Mouse (Mus musculus) ES-Bruce4 (cell line): ENCODE measurements around the gene Anks1. TPM values are rescaled to one million over a fixed set of nuclear protein-coding genes. Genes with fewer than 3 reads are reported as not detected.
A peak's percentile ranks its signal among the peaks of the same experiment; 100 is the strongest.
"Not testable (repeated sequence)": the region's sequence is repeated elsewhere in the genome, so short reads cannot be mapped to it uniquely, and the experiment has no call there.

ENCODE experiments used
- H3K27ac ChIP-seq: 2 replicates; pipeline ENCODE4 v1.5.1; 2012; ENCODE audit warnings: low read length, inconsistent platforms; ENCODE audit not compliant: insufficient read depth
- H3K27me3 ChIP-seq: 2 replicates; pipeline ENCODE4 v1.6.1; 2012; ENCODE audit warnings: mild to moderate bottlenecking, low read length, inconsistent platforms; ENCODE audit not compliant: control insufficient read depth, poor library complexity, insufficient read depth, severe bottlenecking
- H3K36me3 ChIP-seq: 2 replicates; pipeline ENCODE4 v1.6.1; 2012; ENCODE audit warnings: inconsistent platforms, mild to moderate bottlenecking, low read length, moderate library complexity; ENCODE audit not compliant: control insufficient read depth, poor library complexity, insufficient read depth, severe bottlenecking
- H3K4me1 ChIP-seq: one replicate; pipeline ENCODE4 v1.8.1; 2011; ENCODE audit warnings: low read length; ENCODE audit not compliant: control insufficient read depth, insufficient read depth
- H3K4me3 ChIP-seq: 2 replicates; pipeline ENCODE4 v1.5.1; 2011; ENCODE audit warnings: low read depth, mild to moderate bottlenecking, low read length
- H3K9ac ChIP-seq: 2 replicates; pipeline ENCODE4 v1.6.1; 2012; ENCODE audit warnings: low read depth, mild to moderate bottlenecking, inconsistent platforms; ENCODE audit not compliant: poor library complexity, severe bottlenecking
- H3K9me3 ChIP-seq: replicated peaks from 2 replicates; pipeline ENCODE4 v1.6.1; 2012; ENCODE audit warnings: mild to moderate bottlenecking, low read length, inconsistent platforms; ENCODE audit not compliant: control insufficient read depth, poor library complexity, insufficient read depth, severe bottlenecking
- CTCF ChIP-seq: IDR thresholded peaks from one replicate; pipeline ENCODE4 v1.8.1; 2011; ENCODE audit warnings: low read depth, low read length
- EP300 ChIP-seq: IDR thresholded peaks from 2 replicates; pipeline ENCODE4 v1.6.1; 2011; ENCODE audit warnings: low read depth, low read length; ENCODE audit not compliant: insufficient read depth
- POLR2A ChIP-seq: IDR thresholded peaks from one replicate; pipeline ENCODE4 v1.8.1; 2011; ENCODE audit warnings: low read length; ENCODE audit not compliant: insufficient read depth
- polyA plus RNA-seq: library from polyadenylated mRNA; stranded (reverse); fragments of >200 nt; gene quantifications from 2 replicates; pipeline ENCODE4 v1.2.4, GENCODE M21; 2011; ENCODE audit warnings: low read depth; ENCODE audit not compliant: missing spikeins, insufficient read depth, insufficient read length

The Anks1 gene
- polyA plus RNA-seq, 1 experiment, result 23.7 TPM

DNA sequence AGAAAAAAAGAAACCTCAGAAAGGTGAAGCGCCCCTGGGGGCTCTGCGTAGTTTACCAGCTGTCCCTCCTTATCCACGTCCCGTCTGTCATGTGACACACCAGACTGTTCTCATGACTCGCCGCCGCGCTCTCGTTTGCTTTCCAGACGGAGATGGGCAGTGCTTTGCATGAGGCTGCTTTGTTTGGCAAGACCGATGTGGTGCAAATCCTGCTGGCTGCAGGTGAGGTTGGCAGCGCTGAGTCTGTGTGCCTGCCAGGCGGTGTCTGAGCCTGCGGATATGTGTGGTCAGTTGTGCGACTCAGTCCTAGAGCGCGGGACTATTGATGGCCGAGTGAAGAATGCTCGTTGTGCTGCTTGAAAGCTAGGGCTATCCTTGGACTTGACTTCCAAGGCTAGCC, 77.0 kb downstream of the Anks1 start:
- no peaks in the 10 kb centered on the region for H3K27me3 ChIP-seq
- H3K4me1 ChIP-seq, result peaks cover 4% of the 10 kb centered on the region
- H3K9ac ChIP-seq, result no peak overlapping the region
- TF ChIP-seq POLR2A, result no peak
- TF ChIP-seq EP300, result no peak
- TF ChIP-seq CTCF, result no peak
- H3K27ac ChIP-seq, result no peak overlapping the region
- H3K4me3 ChIP-seq, result no peak overlapping the region
- H3K36me3 ChIP-seq, result no peaks in the 10 kb centered on the region
- H3K9me3 ChIP-seq, result no peaks in the 10 kb centered on the region

DNA sequence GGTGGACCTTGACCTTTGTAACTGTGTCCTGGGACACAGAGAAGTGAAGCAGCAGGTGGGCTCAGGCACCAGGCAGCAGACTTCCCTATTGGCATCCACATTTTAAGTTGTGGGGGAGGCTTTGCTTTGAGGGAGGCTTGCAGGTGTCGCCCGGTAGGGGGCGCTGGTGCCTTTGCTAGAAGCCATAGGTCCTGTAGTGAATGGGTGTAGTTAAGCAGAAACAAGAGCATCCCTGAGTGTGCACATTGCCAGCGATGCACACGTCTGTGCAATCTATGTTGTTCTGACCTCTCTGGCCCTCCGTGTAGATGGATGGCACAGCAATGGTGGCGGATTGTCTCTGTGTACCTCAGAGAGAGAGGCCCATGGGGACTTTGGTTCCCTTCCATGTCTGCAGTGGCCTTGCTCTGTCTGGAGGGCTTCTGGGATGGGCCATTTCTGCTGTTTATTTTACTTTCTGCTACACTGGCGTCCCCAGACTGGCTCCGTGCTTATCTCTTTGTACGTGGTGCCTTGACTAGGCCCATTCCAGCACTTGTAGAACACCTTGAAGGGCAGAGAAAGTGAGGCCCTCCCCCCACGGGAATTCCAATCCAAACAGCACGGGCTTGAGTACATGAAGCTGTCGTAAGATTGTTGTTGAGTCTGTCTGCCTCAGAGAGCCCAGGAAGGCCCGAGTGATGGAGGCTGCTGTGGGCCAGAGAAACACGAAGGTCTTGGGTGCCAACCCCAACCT, 80.9 kb downstream of the Anks1 start:
- H3K4me1 ChIP-seq, result peaks cover 12% of the 10 kb centered on the region
- peak; percentile 97 for TF ChIP-seq CTCF
- no peak for TF ChIP-seq POLR2A
- no peak for TF ChIP-seq EP300
- no peak overlapping the region for H3K4me3 ChIP-seq
- no peaks in the 10 kb centered on the region for H3K9me3 ChIP-seq
- H3K27ac ChIP-seq, result no peak overlapping the region
- no peaks in the 10 kb centered on the region for H3K27me3 ChIP-seq
- no peak overlapping the region for H3K9ac ChIP-seq
- H3K36me3 ChIP-seq, result no peaks in the 10 kb centered on the region

DNA sequence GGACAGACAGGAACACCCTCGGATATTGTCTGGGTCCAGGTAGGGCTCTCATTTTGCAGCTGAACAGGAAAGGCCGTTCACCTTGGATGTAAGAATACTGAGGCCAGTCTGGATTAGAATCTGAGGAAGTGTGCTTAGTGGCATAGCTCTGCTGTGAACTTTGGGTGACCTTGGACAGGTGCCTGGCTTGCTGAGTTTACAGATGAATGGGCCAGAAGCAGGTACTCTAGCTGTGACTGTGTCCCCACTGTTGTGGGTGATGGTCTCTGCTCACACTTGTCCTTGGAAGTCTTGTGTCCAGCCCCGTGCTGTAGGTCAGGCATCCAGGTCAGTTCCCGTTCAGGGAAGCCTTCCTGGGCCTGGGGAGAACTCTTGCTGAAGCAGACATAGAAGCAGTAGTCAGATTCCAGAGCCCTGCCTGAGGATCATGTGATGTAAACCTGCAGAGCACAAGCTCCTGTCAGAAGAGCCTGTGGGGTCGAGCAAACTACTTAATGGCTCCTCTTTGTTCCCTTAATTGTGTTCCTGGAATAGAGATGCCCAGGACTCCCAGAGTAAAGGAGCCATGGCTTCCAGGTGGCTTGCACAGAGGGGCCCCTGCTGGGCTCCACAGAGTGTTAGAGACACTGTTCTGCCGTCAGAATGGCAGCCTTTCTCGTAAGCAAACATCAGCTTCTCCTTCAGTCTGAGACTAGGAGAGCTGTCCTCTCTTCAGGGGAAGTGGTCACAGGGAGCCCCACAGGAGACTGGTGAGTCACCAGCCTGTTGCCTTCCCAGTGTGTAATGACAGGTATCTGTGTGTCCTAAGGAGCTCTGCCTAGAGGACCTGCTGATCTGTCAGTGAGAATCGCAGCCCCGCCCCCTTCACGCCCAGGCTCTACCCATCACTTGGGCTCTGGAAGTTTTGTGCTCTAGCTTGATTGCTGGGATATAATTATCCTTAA, 85.2 kb downstream of the Anks1 start:
- TF ChIP-seq POLR2A (no peak), EP300 (peak; percentile 66; the same call in 1 of the 2 replicates), CTCF (no peak)
- no peaks in the 10 kb centered on the region for H3K36me3 ChIP-seq
- H3K9ac ChIP-seq, result no peak overlapping the region
- H3K4me3 ChIP-seq, result no peak overlapping the region
- H3K27me3 ChIP-seq, result no peaks in the 10 kb centered on the region
- peaks cover 12% of the 10 kb centered on the region for H3K4me1 ChIP-seq
- H3K9me3 ChIP-seq, result no peaks in the 10 kb centered on the region
- H3K27ac ChIP-seq, result peak overlapping the region; percentile 40

DNA sequence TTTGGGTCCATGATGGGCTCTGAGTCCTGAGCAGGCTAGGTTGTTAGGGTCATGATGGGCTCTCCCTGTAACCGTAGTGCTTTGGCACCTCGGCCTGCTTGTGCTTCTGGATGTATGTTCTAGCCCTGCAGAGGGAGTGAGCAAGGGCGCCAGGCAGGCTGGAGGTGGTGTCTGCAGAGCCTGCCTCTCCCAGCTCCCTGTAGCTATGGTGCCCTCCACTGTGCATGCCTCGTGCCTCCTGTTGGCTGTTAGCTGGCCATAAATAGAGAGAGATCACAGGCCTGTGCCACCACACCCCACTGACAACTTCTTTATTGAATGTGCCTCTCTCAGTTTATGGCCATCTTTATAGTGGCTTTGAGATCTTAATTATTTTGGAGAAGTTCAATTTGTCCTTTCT, 87.2 kb downstream of the Anks1 start:
- Histone ChIP-seq H3K9ac (no peak overlapping the region), H3K9me3 (no peaks in the 10 kb centered on the region), H3K4me3 (no peak overlapping the region), H3K27me3 (no peaks in the 10 kb centered on the region), H3K36me3 (no peaks in the 10 kb centered on the region), H3K27ac (no peak overlapping the region), H3K4me1 (peaks cover 15% of the 10 kb centered on the region)
- TF ChIP-seq CTCF, result no peak
- TF ChIP-seq POLR2A, result no peak
- no peak for TF ChIP-seq EP300

DNA sequence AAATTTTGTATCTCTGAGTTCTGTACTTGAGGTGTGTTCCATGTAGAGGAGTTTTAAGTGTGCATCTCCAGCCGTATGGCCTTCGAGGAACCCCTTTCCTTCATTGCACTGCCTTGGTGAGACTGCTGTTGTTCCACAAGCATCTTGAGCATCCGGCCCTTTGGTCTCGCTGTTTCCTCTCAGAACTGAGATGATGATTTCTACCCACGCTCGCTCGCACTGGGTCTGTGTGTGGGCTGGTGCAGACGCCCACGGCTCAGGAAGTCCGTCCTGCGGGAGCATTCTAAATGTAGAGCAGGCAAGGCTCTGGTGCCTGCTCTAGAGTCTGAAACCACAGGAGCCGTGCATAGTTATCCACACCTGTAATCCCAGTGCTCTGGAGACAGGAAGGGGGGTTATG, 88.1 kb downstream of the Anks1 start:
- Histone ChIP-seq H3K27me3 (no peaks in the 10 kb centered on the region), H3K4me1 (peaks cover 22% of the 10 kb centered on the region), H3K27ac (no peak overlapping the region), H3K36me3 (no peaks in the 10 kb centered on the region), H3K4me3 (no peak overlapping the region), H3K9me3 (no peaks in the 10 kb centered on the region), H3K9ac (no peak overlapping the region)
- TF ChIP-seq EP300, result no peak
- no peak for TF ChIP-seq CTCF
- no peak for TF ChIP-seq POLR2A

DNA sequence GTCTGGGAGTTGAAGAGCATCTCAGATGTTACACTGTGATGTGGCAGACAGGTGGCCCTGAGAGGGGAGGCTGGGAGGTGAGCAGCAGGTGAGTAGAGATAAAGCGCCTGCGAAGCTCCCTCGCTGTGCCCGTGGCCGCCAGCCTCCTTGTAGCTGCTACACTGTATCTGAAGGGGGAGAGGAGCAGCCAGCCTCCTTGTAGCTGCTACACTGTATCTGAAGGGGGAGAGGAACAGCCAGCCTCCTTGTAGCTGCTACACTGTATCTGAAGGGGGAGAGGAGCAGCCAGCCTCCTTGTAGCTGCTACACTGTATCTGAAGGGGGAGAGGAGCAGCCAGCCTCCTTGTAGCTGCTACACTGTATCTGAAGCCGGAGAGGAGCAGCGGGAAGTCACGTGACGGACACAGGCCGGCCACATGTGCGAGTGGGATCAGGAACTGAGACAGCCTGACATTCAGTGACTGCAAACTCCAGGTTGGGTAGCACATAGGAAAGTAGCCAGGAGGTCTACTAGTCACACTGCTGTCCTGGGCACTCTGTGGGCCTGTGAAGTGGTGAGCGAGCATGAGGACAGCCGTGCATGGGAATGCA, 90.7 kb downstream of the Anks1 start:
- H3K4me1 ChIP-seq, result peaks cover 23% of the 10 kb centered on the region
- not testable (repeated sequence) for H3K9ac ChIP-seq, H3K27me3 ChIP-seq, H3K9me3 ChIP-seq, H3K36me3 ChIP-seq, H3K4me3 ChIP-seq
- H3K27ac ChIP-seq, result peak overlapping the region; percentile 54
